ENCODE assay signal across 25 mouse cellular contexts in genomic region chr13:41500793-41501192, GRCm38 (mm10). TPM values are rescaled to one million over a fixed set of nuclear protein-coding genes. Genes with fewer than 3 reads are reported as not detected.
DNase-seq lines count a peak whose midpoint lies in the region; ATAC-seq lines count a peak whose summit lies in the region.
"Had no signal": no experiment of that assay in that cellular context is flagged by ENCODE, and none has a peak within 500 bp of the region (broad histone marks: within the 10 kb centered on the region; RNA-seq: fewer than 3 reads in every experiment).

No protein-coding gene starts in this region.

- 92% methylated on average over 3 of the region's 3 CpGs for WGBS in midbrain, embryonic 11.5 days
- 91% methylated on average over 3 of the region's 3 CpGs for whole genome bisulfite sequencing in midbrain, embryonic 16.5 days

- H3K9me3 ChIP-seq in midbrain, embryonic 11.5 days (ENCODE audit: control insufficient read depth, low read length): no peaks in the 10 kb centered on the region
- no peaks in the 10 kb centered on the region for H3K9me3 ChIP-seq in midbrain, embryonic 16.5 days (replicated peaks; ENCODE audit: control insufficient read depth, low read length, poor library complexity, severe bottlenecking)
- H3K9me3 ChIP-seq: embryonic facial prominence, embryonic 15.5 days; forebrain, embryonic 10.5 days; heart, embryonic 12.5 days; hindbrain, embryonic 12.5 days had no signal

- DNase-seq in adrenal gland, adult 2 months: peak; percentile 34
- DNase-seq in adrenal gland, postnatal 25 days: no peak
- peak; percentile 17 for DNase-seq in midbrain, embryonic 11.5 days (ENCODE audit: low spot score, missing footprints)
- DNase-seq in right cerebral cortex, postnatal 36 days (ENCODE audit: low spot score in 2 of 2): no peak
- DNase-seq: cerebellum, adult 18-20 months; cerebellum, postnatal 10 days; embryo, embryonic 11 days; gastrocnemius, adult 2 months; gastrocnemius, postnatal 25 days; heart, adult 18-20 months; kidney, adult 11 months had no signal

- no peak for ATAC-seq in midbrain, embryonic 11.5 days (ENCODE audit: low FRiP score)
- no peak for ATAC-seq in midbrain, embryonic 16.5 days
- peak; percentile 94 for ATAC-seq in granulocyte monocyte progenitor cell, adult 5-6 weeks (replicated peaks; ENCODE audit: poor library complexity, severe bottlenecking)
- peak; percentile 59; the same call in 1 of the 2 replicates for ATAC-seq in neutrophil, adult 5-6 weeks (ENCODE audit: extremely low read depth, insufficient number of reproducible peaks, low FRiP score, poor library complexity, severe bottlenecking)
- ATAC-seq in inflammation-experienced regulatory T-cells, adult 6 months: no peak
- ATAC-seq: activated CD4-positive, CD25-positive, alpha-beta regulatory T cell, adult 4 months; forebrain, embryonic 14.5 days; hindbrain, embryonic 16.5 days; Patski had no signal

- no peaks in the 10 kb centered on the region for H3K36me3 ChIP-seq in midbrain, embryonic 11.5 days (ENCODE audit: control insufficient read depth, insufficient read depth, low read length)
- no peaks in the 10 kb centered on the region for H3K36me3 ChIP-seq in midbrain, embryonic 16.5 days (ENCODE audit: control insufficient read depth, insufficient read depth, low read length)
- H3K36me3 ChIP-seq: embryonic facial prominence, embryonic 15.5 days; forebrain, embryonic 10.5 days; heart, embryonic 12.5 days; hindbrain, embryonic 12.5 days had no signal

- H3K27ac ChIP-seq in midbrain, embryonic 11.5 days (ENCODE audit: low read depth, low read length): no peak overlapping the region
- H3K27ac ChIP-seq in midbrain, embryonic 16.5 days (ENCODE audit: low read length): no peak overlapping the region
- H3K27ac ChIP-seq: embryonic facial prominence, embryonic 15.5 days; forebrain, embryonic 10.5 days; gastrocnemius, adult 2 months; hindbrain, embryonic 12.5 days had no signal

- no peaks in the 10 kb centered on the region for H3K27me3 ChIP-seq in midbrain, embryonic 11.5 days (ENCODE audit: control insufficient read depth, insufficient read depth, low read length)
- no peaks in the 10 kb centered on the region; the same call in 1 of the 2 replicates for H3K27me3 ChIP-seq in midbrain, embryonic 16.5 days (ENCODE audit: control insufficient read depth, insufficient read depth, low read depth, low read length)
- H3K27me3 ChIP-seq: CH12.LX; embryonic facial prominence, embryonic 15.5 days; hindbrain, embryonic 12.5 days; Patski had no signal

- H3K9ac ChIP-seq in midbrain, embryonic 11.5 days (ENCODE audit: low read length): no peak overlapping the region
- no peak overlapping the region for H3K9ac ChIP-seq in midbrain, embryonic 16.5 days (ENCODE audit: low read depth, low read length)
- H3K9ac ChIP-seq: embryonic facial prominence, embryonic 15.5 days; heart, embryonic 12.5 days; hindbrain, embryonic 12.5 days had no signal

- no peaks in the 10 kb centered on the region for H3K4me1 ChIP-seq in midbrain, embryonic 11.5 days (ENCODE audit: control insufficient read depth, insufficient read depth, low read length)
- H3K4me1 ChIP-seq in midbrain, embryonic 16.5 days (ENCODE audit: control insufficient read depth, insufficient read depth, low read length): no peaks in the 10 kb centered on the region
- H3K4me1 ChIP-seq: embryonic facial prominence, embryonic 15.5 days; heart, embryonic 12.5 days; hindbrain, embryonic 12.5 days had no signal

- H3K4me2 ChIP-seq in midbrain, embryonic 11.5 days: no peak overlapping the region
- H3K4me2 ChIP-seq in midbrain, embryonic 16.5 days (ENCODE audit: low read length): no peak overlapping the region
- H3K4me2 ChIP-seq: embryonic facial prominence, embryonic 15.5 days; heart, embryonic 12.5 days; hindbrain, embryonic 12.5 days had no signal

- no peak overlapping the region for H3K4me3 ChIP-seq in midbrain, embryonic 11.5 days (ENCODE audit: low read depth, low read length)
- no peak overlapping the region for H3K4me3 ChIP-seq in midbrain, embryonic 16.5 days (ENCODE audit: low read depth, low read length)
- H3K4me3 ChIP-seq: embryonic facial prominence, embryonic 15.5 days; erythroblast, embryonic 14.5 days; forebrain, embryonic 10.5 days; gastrocnemius, adult 2 months; heart, embryonic 12.5 days; hindbrain, embryonic 12.5 days had no signal

RNA-seq across cellular contexts. Expression of gene Nedd9, which starts 13.6 kb away (rescaled TPM):
- total RNA-seq in adrenal gland, adult 2 months (2021): 10 to 100 TPM; 23.6 to 31.4 TPM
- 5.5 and 8.7 TPM in 2 replicates for polyA plus RNA-seq in adrenal gland, adult 2 months (2012; rRNA removed)
- total RNA-seq in adrenal gland, postnatal 25 days (2021): 22.7 and 32.3 TPM in 2 replicates
- 18.5 and 18.7 TPM in 2 replicates for polyA plus RNA-seq in midbrain, embryonic 11.5 days (2014; fragmentation: Nextera tagmentation; extraction: Ambion mirVana)
- 10.9 and 12.8 TPM in 2 replicates for polyA plus RNA-seq in midbrain, embryonic 16.5 days (2015; fragmentation: Nextera tagmentation; extraction: Ambion mirVana)
- 15.1 and 22.2 TPM in 2 replicates for total RNA-seq in granulocyte monocyte progenitor cell, adult 5-6 weeks (2014; fragmentation: Nextera tagmentation)
- 23.4 and 37.8 TPM in 2 replicates for total RNA-seq in granulocyte monocyte progenitor cell, adult 5-6 weeks (2017)
- 234 and 288 TPM in 2 replicates for total RNA-seq in neutrophil, adult 5-6 weeks (2017)
- polyA plus RNA-seq in inflammation-experienced regulatory T-cells, adult 6 months (2017; shearing (Covaris generic)): 100 to 1,000 TPM; 144 to 156 (median 153) TPM
- polyA plus RNA-seq: erythroblast, embryonic 14.5 days had no signal

Comparison
In these comparisons a context has a peak if more than half of its experiments do, and no peak if none do; other contexts are left out.
1. DNase-seq: peak in adrenal gland, adult 2 months (single experiment) and midbrain, embryonic 11.5 days (single experiment); none in adrenal gland, postnatal 25 days (single experiment) and right cerebral cortex, postnatal 36 days (0 of 2).
2. ATAC-seq: peak in granulocyte monocyte progenitor cell, adult 5-6 weeks (single experiment) and neutrophil, adult 5-6 weeks (single experiment); none in midbrain, embryonic 11.5 days (single experiment), midbrain, embryonic 16.5 days (single experiment) and inflammation-experienced regulatory T-cells, adult 6 months (single experiment).